Mouse (Mus musculus): Measurements from ENCODE around the gene Eef1a2.

DNA sequence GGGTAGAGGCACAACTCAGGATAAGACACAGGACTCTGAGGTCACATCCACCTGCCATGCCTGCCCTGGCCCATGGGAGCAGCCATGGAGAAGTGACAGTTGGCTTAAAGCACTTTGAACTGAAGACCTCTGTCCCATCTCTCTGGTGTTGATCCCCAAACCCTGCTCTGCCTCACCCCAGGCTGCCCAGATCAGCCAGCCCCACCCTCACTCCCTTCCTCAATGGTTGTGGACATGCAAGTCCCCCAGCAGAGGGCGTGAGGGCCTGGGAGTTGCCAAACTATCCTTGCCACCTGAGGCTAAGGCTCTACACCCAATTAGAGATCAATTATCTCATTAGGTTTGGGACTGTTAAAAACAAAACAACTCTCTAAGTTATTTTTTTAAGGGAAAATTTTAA is 3.0 kb downstream of the Eef1a2 start:
- TF ChIP-seq POLR2A (IDR thresholded peaks at IDR 0.05; ENCODE audit: insufficient read depth, low read length) (no peak), EP300 (IDR thresholded peaks at IDR 0.05; ENCODE audit: insufficient read depth, low read depth, low read length) (no peak), CTCF (IDR thresholded peaks at IDR 0.05; ENCODE audit: low read depth, low read length) (peak; percentile 84)

Measured in ES-Bruce4 (cell line).